Mouse (Mus musculus) cerebellum, adult 11 months (tissue): ENCODE measurements around the gene Mybbp1a.
"Not testable (repeated sequence)": the region's sequence is repeated elsewhere in the genome, so short reads cannot be mapped to it uniquely, and the experiment has no call there.

Experiments used
- DNase-seq: peaks from one replicate; pipeline ENCODE4 v3.0.0; 2022

Mybbp1a gene

DNA sequence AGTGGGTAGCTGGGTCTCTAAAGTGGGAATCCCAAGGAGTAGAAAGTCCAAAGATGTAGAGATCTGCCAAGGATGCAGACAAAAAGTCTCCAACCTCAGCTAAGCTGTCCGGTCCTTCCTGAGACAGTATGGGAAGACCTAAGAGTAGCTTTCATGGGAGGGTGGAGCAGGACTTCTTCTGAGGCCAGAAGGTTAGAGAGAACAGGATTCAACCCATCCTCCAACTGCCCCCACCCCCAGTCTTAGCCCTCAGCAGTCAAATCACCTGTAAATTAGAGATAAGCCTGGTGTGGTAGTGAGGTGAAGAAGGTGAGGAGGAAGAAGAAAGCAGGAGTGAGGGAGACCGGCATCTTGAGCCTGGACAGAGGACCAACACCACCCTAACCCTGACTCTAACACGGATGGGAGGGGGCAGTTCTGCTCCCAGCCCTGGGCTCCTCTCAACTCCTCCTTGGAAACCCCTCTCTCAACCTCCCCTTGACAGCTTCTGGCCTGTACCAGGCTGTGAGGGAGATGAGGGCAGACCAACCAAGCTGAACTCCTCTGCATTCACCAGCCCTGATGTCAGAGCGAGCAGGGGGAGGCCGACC lies 27.5 kb upstream of the Mybbp1a start:
- DNase-seq = no peak

DNA sequence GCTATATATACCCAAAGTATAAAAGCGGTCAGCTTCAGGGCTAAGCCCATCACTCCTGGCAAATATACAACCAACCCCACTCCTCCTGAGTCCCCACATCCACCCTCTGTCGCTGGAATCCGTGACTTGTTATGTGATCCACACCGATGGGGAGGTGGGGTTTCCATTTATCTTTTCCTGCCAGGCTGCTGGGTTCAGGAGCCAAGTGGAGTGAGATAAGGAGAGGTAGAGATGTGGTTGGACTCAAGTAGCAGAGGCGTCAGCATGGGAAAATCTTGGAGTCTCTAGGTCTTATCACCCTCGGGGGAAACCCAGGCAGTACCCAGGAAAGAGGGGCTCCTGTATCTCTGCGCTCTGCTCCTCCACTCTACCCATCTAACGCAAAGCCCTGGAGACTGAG lies 26.0 kb upstream of the Mybbp1a start:
- DNase-seq = no peak

DNA sequence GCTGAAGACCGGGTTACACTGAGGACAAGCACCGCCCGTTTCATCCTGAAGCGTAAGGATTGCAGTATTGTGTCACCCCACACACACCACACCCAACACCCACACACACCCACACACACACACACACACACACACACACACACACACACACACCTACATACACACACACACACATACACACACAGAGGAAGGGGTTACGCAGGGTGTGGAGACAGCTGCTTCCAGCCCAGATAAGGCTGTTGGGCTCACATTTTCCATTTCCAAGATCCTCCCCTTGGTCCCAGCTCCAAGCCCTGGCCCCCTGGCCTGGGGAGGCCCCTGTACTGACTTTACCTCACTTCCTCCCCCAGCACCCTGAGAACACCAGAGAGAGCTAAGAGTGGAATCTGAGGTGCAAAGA lies 24.5 kb upstream of the Mybbp1a start:
- DNase-seq = no peak

DNA sequence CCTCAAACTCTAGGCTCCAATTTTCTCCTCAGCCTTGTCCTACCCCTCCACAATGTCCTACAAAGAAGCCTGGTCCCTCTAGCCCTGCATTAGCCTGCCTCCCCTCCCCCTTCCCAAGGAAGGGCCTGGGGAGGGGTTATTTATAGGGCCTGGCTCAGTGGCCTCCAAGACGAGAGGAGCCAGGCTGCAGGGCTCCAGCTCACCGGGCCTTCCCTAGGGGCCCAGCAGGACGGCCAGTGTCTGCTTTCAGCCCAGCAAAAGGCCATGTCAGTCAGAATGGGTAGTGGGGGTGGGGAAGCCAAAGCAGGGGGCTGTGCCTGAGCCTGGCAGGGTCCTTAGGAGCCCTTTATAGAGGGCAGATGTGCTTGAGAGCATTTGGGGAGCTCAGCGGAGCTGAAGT lies 23.8 kb upstream of the Mybbp1a start:
- DNase-seq = no peak

DNA sequence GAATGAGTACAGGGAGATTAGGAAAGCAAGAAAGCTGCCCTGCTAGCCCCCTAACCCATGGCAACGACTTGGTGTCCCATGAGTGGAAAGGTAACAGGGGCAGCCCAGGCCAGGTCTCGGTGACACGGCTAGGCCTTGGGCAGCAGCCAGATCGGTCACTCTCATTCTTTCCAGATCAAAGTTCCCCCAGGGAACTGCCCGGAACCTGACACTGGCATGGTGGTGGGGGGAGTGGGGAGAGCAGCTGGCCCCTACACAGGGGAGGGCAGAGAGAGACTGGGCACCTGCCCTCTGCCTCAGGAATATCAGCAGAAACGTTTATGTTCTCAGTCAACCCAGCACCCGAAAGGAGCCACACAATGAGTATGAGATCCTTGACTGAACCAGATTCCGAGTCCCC lies 22.9 kb upstream of the Mybbp1a start:
- no peak for DNase-seq

DNA sequence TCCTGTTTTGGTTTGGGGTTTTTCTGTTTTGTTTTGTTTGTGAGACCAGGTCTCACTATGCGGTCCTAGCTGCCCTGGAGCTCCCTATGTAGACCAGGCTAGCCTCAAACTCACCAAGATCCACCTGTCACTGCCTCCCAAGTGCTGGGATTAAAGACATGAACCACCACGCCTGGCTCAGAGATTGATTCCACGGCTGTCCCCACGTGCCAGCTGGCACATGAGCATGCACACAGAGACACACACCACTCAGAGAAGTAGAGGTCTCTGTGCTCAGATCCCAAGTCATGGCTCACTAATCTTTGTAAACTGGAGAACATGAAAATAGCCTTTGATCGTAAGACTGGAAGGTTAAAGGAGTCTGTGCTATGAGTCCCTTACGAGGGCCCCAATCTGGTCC lies 22.1 kb upstream of the Mybbp1a start:
- no peak for DNase-seq

DNA sequence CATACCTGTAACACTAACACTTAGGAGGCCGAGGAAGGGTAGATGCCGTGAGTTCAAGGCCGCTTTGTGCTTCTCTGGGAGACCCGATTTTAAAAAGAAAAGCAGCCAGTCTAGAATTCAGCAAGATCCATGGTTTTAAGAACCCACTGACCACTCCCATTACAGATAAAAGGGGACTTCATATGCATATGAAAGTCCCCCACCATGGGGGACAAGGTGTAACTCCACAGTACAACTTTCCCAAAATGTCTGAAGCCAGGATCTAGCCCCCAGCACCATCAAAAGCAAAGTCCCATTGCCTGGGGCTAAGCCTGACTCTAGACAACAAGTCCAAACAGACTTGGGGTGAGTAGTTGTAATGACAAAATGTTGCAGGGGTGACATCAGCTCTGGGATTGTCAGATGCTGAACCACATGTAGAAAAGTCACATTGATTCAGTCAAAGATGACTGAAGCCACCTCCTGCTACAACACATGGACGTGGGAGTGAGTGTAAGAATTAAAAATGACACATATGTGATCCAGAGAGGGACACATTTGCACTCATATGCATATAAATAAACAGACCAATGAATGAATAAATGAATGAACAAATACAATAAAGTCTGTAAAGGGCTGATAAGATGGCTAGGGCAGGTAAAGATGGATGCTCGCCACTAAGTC lies 20.6 kb upstream of the Mybbp1a start:
- DNase-seq = no peak

DNA sequence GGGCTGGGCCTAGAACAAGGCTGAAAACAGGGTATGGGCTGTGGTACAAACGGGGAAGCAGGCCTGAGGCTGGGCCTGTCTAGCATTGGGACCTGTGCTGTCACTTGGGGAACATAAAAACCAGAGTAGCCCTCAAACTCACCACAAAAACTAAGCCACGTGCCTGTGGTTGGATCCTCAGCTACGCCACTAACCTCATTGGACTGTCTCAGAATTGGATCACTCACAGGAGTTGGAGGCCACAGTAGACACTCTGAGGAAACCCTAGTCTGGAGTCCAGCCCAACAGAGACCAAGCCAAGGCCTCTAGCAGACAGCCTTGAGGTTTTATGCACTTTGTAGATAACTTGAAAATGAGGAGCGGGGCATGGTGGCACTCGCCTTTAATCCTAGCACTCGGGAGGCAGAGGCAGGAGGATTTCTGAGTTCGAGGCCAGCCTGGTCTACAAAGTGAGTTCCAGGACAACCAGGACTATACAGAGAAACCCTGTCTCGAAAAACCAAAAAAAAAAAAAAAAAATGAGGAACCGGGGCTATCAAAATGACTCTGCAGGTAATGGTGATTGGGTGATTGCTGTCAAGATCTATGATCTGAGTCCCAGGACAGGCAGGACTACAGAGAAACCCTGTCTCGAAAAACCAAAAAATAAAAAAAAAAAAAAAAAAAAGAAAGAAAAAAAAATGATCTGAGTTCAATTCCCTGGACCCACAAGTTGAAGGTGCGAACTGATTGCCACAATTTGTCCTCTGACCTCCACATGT lies 19.5 kb upstream of the Mybbp1a start:
- DNase-seq = no peak

DNA sequence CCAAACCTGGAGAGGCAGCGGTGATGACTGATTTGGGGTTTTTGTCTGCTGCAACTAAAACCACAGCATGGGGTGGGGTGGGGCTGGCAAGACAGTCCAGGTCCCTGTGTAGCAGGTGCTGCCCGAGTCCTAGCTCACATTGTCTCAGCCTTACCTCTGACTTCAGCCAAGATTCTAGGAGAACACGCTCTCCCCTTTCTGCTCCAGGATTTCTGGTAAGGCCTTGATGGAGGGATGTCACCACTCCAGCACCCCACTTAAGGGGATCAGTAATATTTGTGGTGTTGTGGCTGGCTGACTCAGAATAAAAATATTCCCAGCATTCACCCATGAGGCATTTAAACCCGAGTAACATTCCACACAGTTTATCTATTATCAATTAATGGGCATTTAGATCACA lies 17.5 kb upstream of the Mybbp1a start:
- no peak for DNase-seq

DNA sequence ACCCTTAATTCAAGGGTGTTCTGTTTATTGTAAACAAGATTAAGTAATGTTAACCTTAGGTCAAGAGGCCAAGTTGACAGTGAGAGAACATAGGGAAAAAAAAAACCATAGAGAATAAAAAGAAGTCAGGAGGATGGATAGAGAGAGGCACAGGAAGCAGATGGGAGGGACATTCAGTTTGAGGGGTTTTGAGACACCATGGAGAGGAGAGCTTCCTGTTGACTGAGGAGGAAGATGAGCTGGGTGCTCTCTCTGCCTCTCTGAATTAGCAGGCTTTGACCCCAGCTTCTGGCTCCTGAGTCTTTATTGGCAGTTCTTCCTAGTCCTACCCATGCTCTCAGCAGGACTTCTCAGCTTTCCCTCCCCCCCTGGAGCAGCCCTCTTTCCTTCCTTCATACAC lies 16.0 kb upstream of the Mybbp1a start:
- DNase-seq = no peak

DNA sequence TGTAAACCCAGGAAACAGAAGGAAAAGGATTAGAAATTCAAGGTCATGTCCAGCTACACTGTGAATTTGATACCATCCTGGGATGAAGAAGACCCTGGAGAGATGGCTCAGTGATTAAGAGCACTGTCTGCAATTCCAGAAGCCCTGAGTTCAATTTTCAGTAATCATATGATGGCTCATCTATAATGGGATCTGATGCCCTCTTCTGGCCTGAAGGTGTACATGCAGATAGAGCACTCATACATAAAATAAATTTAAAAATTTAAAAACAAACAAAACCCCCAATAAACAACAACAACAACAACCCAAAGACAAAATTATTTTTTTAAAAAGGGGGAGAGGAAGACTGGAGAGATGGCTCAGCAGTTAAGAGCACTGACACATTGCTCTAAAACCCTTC lies 14.3 kb upstream of the Mybbp1a start:
- DNase-seq = no peak

DNA sequence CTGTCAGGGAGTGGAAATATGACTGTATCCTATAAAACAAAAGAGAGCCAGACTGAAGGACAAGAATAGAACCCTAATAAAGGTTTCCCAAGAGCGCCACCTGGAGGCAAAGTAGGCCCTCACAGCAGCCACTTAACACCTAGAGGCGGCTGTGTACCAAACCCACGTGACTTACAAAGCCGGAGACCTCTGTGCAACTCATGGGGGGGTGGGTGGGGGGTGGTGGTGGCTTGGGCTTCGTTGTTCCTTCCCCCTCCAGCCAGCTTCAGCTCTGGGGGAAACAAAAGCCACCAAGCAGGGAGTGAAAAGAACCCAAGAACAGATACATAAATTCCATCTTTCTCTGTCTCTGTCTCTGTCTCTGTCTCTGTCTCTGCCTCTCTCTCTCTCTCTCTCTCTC lies 12.5 kb upstream of the Mybbp1a start:
- DNase-seq = peak; percentile 44

DNA sequence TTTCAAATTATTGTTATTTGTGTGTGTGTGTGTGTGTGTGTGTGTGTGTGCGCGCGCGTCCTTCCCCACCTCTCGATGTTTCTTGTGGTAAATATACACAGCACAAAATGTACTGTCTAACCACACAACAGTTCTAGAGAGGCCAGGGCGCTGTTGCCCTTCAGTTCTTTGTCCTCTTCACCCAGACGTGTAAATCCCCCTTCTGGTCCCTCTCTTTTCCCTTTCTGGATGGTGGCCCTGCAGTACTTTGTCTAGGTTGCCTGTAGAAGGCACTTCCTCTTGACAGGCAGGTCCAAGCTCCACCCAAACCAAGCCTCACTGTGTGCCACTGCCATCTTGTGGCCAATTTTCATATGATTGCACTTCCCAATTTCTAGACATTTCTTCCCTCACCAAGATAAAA lies 11.9 kb upstream of the Mybbp1a start:
- DNase-seq = peak; percentile 58

DNA sequence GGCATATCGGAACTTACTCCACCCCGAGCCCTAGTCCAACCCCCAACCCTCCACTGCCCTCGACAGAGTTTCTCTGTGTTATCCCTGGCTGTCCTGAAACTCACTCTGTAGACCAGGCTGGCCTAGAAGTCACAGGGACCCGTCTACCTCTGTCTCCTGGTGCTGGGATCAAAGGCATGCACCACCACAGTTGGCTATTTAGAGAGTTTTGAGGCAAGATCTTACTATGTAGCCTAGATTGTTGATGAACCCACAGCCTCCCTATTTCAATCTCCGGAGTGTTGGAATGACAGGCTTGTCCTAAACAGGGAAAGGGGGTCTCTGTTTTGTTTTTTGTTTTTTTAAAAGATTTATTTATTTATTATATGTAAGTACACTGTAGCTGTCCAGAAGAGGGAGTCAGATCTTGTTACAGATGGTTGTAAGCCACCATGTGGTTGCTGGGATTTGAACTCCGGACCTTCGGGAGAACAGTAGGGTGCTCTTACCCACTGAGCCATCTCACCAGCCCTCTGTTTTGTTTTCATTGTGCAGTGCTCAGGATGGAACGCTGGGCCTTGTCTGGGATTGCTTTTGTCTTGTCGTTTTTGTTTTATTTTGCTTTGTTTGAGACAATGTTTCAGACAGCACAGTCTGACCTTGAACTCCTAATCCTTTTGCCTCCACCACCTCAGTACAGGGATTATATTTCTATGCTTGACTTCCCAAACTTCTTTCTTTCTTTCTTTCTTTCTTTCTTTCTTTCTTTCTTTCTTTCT lies 10.7 kb upstream of the Mybbp1a start:
- DNase-seq = not testable (repeated sequence)

DNA sequence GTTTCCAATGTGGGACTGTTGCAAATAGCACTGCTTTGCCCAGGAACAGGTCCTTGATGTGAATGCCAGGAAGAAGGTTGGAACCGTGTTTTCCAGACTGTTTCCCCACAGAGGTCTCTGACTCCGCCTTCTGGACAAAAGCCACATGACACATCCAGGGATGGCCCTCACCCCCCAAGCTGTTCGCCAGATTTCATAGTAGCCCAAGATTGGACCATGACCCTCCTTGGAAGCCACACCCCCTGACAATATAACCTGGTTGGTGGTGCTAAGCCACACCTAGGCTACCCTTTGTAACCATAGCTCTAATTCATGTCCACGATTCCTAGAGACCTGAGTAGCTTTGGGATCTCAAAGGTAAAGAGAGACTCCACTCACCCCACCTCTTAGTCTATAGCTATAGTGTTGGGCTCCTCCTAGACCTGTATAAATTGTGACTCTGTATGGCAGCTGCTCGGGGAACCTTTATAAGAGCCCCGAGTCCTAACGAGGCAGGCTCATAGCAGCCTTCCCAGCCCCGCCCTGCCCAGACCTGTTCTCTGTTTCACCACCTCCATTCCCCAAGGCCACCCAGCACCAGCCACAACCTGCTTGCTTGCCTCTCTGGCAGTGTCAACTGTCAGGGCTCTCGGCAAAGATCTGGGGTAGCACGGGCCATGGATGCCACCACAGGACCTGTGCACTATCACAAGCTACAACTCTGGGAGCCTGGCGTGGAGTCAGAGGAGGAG lies 6.0 kb upstream of the Mybbp1a start, which contains the start of gene Ggt6:
Ggt6 (plus strand) TSS at position 564 of the 731 bp plus-strand sequence.
- no peak for DNase-seq

DNA sequence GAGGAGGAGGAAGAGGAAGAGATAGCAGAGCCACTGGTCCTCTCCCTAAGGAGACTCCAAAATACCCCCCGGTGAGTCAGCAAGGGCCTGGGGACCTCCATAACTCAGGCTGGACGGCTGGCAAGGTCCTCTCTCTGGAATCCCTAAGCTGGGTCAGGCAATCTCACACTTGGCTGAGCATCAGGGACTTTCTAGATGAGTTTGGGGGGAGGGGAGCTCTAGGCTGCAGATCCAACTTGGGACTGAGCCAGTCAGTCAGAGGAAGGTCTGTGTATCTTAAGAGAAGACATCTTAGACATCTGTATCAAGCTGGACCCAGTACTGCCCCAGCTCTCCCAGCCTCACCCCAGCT lies 5.5 kb upstream of the Mybbp1a start:
- no peak for DNase-seq

DNA sequence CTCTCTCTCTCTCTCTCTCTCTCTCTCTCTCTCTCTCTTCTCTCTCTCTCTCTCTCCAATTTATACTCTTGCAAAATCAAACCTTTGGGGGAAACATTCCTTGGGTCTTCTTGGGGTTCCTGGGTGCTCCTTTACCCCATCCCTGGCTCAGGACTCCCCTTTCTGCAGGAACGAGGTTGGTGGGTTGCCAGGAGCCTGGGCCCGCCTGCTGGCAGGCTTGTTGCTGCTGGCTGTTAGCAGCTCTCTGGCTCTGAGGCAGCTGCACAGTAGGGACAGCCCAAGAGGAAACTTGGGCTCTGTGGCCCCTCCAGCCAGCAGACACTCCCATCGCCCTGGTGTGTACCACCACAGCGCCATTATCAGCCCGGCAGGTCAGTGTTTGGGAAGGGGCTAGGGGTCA lies 4.9 kb upstream of the Mybbp1a start:
- DNase-seq = no peak

DNA sequence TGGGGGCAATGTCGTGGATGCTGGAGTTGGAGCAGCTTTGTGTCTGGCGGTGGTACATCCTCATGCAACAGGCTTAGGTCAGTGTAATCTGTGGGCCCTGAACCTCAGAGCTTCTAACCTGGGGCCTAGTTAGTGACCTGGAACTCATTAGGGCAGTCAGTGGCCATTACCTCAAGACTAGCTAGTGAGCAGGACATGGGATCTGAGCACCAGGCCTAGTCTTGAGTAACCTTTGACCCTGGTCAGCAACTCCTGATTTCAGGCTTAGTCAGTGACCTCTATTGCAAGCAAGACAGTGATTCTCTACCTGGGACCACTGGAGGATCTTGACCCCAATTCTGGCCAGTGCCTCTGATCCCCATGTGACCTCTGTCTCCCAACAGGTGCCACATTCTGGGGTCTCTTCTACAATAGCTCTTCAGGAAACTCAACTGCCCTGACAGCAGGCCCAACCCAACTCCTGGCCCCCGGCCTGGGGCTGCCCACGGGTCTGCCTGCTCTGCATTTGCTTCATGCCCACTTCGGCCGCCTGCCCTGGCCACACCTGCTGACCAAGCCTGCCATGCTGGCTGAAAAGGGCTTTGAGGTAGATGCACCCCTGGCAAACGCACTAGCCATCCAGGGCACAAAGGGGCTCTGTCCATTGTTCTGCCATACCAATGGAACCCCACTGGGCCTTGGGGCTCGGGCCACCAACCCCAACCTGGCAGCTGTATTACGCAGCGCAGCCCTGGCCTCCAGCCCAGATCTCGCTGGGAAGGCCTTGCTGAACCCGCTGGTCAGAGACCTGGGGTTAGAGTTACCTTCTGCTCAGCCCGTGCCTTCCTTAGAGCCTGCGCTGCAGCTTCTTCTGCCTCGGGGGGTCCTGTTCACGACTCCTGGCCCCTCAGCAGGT lies 4.2 kb upstream of the Mybbp1a start:
- no peak for DNase-seq

DNA sequence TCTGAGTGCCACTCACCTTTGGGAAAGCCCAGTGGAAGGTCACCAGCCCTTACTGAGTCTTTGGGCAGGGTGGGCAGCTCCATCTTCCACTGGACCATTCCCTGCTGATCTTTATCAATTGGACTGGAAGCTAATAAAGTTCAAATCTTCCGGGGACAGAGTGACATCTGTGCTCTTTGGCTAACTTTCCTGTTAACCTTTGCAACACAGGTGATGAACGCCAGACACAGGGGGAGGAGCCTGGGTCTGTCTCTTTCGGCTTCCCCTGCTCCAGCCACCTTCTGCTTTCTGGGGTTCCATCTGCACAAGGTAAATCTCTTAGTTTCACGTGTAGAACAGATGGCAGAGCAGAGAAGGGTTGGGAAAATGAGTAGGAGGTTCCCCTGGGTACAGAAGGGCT lies 2.7 kb upstream of the Mybbp1a start:
- no peak for DNase-seq

DNA sequence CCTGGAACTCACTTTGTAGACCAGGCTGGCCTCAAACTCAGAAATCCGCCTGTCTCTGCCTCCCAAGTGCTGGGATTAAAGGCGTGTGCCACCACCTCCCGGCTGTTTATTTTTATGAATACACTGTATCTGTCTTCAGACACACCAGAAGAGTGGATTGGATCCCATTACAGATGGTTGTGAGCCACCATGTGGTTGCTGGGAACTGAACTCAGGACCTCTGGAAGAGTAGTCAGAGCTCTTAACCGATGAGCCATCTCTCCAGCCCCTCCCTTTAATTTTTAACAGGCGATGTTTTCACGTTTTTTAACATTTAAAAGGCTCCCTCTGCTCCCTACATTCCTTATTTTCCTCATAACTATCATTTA lies 574 bp upstream of the Mybbp1a start:
- DNase-seq = not testable (repeated sequence)

DNA sequence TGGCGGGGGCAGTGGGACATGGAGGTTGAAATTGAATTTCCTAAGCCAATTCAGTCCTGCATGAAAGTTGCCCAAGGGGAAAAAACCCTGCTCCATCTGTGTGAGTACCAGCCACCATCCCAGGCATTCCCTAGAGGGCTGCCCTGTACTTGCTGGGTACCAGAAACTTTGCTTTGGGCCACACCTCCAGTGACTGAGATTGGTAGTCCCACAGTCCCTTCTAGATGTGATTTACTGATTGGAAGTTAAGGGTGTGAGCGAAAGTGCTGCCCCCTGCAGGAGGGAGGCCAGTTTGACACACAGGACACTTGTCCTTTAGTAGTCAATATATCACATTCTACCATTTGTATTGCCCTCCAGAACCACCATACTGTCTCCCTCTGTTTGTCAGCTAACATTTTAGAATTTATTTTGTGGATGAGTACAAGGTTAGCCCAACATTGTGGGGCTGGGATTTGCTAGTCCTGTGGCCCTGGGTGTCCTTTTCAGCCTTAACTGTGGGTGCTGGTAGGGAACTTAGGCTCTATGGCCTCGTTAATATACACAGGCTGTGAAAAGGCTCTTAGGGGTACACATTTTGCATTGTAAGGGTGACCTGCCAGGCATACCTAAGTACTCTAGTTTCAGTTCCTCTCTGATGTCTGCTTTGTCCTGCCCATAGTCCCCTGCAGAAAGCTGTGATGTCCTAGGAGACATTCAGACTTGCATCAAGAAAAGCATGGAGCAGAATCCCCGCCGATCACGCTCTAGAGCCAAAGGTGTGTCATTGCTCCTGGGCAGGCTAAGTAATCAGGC lies 5.4 kb downstream of the Mybbp1a start:
- DNase-seq = no peak
